Mouse (Mus musculus) liver, adult 2 months (tissue): ENCODE results near the gene Mfsd11.

Source experiments
- CTCF ChIP-seq: fragments of 200-500 bp; IDR thresholded peaks from 2 replicates; pipeline ENCODE4 v1.5.1; 2011; ENCODE audit warnings: low read depth, low read length, control low read depth
- POLR2A ChIP-seq: fragments of 200-500 bp; IDR thresholded peaks from 2 replicates; pipeline ENCODE4 v1.6.1; 2011; ENCODE audit warnings: low read length, control low read depth; ENCODE audit not compliant: insufficient read depth; ENCODE audit errors: extremely low read depth

DNA sequence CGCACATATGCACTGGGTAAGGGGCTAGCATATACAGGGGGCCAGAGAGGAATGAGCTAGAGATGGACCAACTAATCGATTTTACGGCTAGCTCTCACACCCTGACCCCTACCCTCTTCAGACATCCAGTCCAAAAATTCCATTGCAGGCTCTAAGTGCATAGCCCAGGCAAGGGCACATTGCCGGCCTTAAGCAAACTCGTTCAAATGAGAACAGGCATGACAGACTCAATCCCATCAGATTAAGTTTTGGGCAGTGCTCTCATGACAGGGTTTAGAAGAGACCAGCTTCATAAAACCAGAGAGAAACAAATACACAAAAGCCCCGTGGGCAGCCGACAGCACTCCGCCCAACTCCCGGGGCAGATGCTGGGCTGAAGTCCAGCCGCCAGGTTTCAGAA lies 30.0 kb upstream of the Mfsd11 start:
- TF ChIP-seq CTCF (no peak), POLR2A (no peak)
